Mouse (Mus musculus): ENCODE measurements at regions not wholly inside any gene's neighbourhood (a gene's known extent, or its start where the extent isn't known, plus 50 kb on each side); places are given as distances from the start of the nearest gene placed in this dataset.

DNA sequence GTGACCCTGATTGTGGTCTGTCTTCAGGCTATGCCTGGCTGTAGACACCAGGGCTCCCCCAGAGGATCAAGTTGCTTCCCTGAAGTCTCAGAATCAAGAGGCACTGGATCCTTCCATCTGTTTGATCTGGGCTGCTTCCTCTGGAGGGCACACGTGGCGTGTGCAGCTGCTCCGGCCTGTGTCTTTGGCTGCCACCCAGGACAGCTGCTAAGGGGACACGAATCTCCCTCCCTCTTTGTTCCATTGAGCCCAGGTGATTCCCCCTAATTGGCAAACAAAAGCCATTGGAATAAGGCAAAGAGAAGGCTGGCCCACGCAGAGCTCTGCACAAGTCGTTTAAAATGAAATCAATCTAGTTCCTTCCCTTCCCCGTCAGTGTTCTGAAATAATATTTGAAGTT is 170.7 kb upstream of the Gas1 start:
- TF ChIP-seq FLI1 (IDR thresholded peaks at IDR 0.05; ENCODE audit: low read length) (no peak), GATA1 (IDR thresholded peaks at IDR 0.05; ENCODE audit: borderline replicate concordance, low read length) (no peak)
- no peaks in the 10 kb centered on the region for H3K27me3 ChIP-seq (replicated peaks)
- H3K4me1 ChIP-seq: no peaks in the 10 kb centered on the region
- peaks cover 21% of the 10 kb centered on the region for H3K9me3 ChIP-seq
- no peak overlapping the region for H3K4me3 ChIP-seq (replicated peaks)
- no peaks in the 10 kb centered on the region for H3K36me3 ChIP-seq (replicated peaks; ENCODE audit: low read length)

GRCm38 (mm10) chr13:60348438-60348837 is 171.3 kb upstream of the Gas1 start:
- Histone ChIP-seq H3K36me3 (replicated peaks; ENCODE audit: low read length) (no peaks in the 10 kb centered on the region), H3K27me3 (replicated peaks) (no peaks in the 10 kb centered on the region), H3K4me1 (no peaks in the 10 kb centered on the region), H3K9me3 (peaks cover 20% of the 10 kb centered on the region), H3K4me3 (replicated peaks) (no peak overlapping the region)
- TF ChIP-seq GATA1 (IDR thresholded peaks at IDR 0.05; ENCODE audit: borderline replicate concordance, low read length): no peak
- TF ChIP-seq FLI1 (IDR thresholded peaks at IDR 0.05; ENCODE audit: low read length): no peak

DNA sequence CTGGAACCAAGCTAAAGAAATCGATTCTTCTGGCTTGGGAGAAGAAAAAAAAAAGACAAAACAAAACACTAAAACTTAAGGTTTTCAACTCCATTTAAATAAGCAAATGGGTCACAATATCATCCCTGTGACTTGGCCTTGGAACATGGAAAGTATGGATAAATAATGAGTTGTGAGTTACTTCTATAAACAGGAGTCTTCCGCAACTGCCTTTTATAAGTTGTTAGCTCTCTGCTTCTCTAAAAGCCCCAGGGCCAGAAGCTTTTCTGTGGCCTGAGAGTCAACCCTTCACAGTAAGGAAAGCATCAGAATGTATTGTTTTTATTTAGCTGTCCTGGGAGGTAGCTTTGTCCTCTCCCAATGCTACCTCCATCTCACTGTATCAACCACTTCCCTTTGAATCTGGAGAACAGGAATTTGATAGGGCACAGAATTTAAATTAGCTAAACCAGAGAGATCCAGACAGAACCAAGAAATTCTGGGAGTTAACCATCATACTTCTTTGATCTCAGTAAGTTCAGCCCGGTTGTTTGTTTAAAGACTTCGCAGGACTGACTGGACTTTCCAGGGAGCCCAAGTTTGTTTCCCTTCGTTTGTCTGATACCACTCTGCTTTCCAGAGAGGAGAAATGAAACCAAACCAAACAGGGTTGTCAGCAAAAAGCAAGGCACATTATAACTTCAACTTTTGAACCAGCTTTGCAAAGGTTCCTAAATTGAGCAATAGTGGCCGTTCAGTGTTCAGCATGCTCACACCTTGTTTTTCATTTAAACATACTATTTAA is 178.7 kb upstream of the Gas1 start:
- H3K36me3 ChIP-seq (replicated peaks; ENCODE audit: low read length): no peaks in the 10 kb centered on the region
- TF ChIP-seq FLI1 (IDR thresholded peaks at IDR 0.05; ENCODE audit: low read length): no peak

GRCm38 (mm10) chr13:60358408-60359060 is 181.4 kb upstream of the Gas1 start:
- no peaks in the 10 kb centered on the region for H3K36me3 ChIP-seq (replicated peaks; ENCODE audit: low read length)
- H3K27me3 ChIP-seq (replicated peaks): no peaks in the 10 kb centered on the region
- H3K4me1 ChIP-seq: no peaks in the 10 kb centered on the region
- H3K9me3 ChIP-seq: peaks cover 3% of the 10 kb centered on the region; the same call in 1 of the 2 replicates
- no peak overlapping the region for H3K4me3 ChIP-seq (replicated peaks)
- TF ChIP-seq FLI1 (IDR thresholded peaks at IDR 0.05; ENCODE audit: low read length) (no peak), GATA1 (IDR thresholded peaks at IDR 0.05; ENCODE audit: borderline replicate concordance, low read length) (no peak)

More for the DNA sequence above, 178.7 kb upstream of the Gas1 start:
- no peaks in the 10 kb centered on the region for H3K27me3 ChIP-seq (replicated peaks)
- H3K4me3 ChIP-seq (replicated peaks): no peak overlapping the region
- H3K4me1 ChIP-seq: no peaks in the 10 kb centered on the region
- H3K9me3 ChIP-seq: peaks cover 12% of the 10 kb centered on the region

GRCm38 (mm10) chr13:60364778-60365672 is 187.9 kb upstream of the Gas1 start:
- Histone ChIP-seq H3K4me1 (no peaks in the 10 kb centered on the region), H3K4me3 (replicated peaks) (no peak overlapping the region), H3K27me3 (replicated peaks) (no peaks in the 10 kb centered on the region), H3K36me3 (replicated peaks; ENCODE audit: low read length) (no peaks in the 10 kb centered on the region), H3K9me3 (no peaks in the 10 kb centered on the region)
- no peak for TF ChIP-seq GATA1 (IDR thresholded peaks at IDR 0.05; ENCODE audit: borderline replicate concordance, low read length)
- TF ChIP-seq FLI1 (IDR thresholded peaks at IDR 0.05; ENCODE audit: low read length): no peak

DNA sequence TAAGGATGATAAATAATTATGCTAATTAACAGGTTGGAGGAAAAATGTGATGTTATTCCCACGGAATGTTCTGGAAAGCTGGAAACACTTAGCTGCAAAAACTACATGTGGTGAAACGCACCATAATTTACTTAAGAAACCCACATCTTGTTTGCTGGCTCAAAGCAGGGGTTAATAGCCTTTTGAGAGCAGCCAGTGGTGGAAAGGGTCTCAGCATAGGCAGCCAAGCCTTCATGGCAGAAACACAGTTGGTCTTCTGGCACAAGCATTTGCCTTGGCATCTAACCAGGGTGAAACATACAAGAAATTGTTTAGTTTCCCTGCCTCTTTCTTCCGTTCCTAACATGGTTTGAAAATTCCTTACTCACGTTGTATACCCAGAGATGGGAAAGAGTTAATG is 192.1 kb upstream of the Gas1 start:
- TF ChIP-seq FLI1 (IDR thresholded peaks at IDR 0.05; ENCODE audit: low read length): no peak
- no peak for TF ChIP-seq GATA1 (IDR thresholded peaks at IDR 0.05; ENCODE audit: borderline replicate concordance, low read length)
- Histone ChIP-seq H3K27me3 (replicated peaks) (no peaks in the 10 kb centered on the region), H3K9me3 (0 out of 2 replicates have a peak, but pooled peaks cover 5% of the 10 kb centered on the region), H3K4me3 (replicated peaks) (no peak overlapping the region), H3K36me3 (replicated peaks; ENCODE audit: low read length) (no peaks in the 10 kb centered on the region), H3K4me1 (no peaks in the 10 kb centered on the region)

GRCm38 (mm10) chr13:60371656-60372055 is 194.5 kb upstream of the Gas1 start:
- H3K27me3 ChIP-seq (replicated peaks): no peaks in the 10 kb centered on the region
- no peak overlapping the region for H3K4me3 ChIP-seq (replicated peaks)
- H3K4me1 ChIP-seq: no peaks in the 10 kb centered on the region
- no peak for TF ChIP-seq FLI1 (IDR thresholded peaks at IDR 0.05; ENCODE audit: low read length)
- no peak for TF ChIP-seq GATA1 (IDR thresholded peaks at IDR 0.05; ENCODE audit: borderline replicate concordance, low read length)
- 0 out of 2 replicates have a peak, but pooled peaks cover 5% of the 10 kb centered on the region for H3K9me3 ChIP-seq
- no peaks in the 10 kb centered on the region for H3K36me3 ChIP-seq (replicated peaks; ENCODE audit: low read length)

- H3K36me3 ChIP-seq (replicated peaks; ENCODE audit: low read length): no peaks in the 10 kb centered on the region
- no peaks in the 10 kb centered on the region for H3K27me3 ChIP-seq (replicated peaks)
- H3K4me3 ChIP-seq (replicated peaks): no peak overlapping the region
- no peaks in the 10 kb centered on the region for H3K4me1 ChIP-seq
- peaks cover 12% of the 10 kb centered on the region; the same call in 1 of the 2 replicates for H3K9me3 ChIP-seq
- TF ChIP-seq GATA1 (IDR thresholded peaks at IDR 0.05; ENCODE audit: borderline replicate concordance, low read length): no peak
- TF ChIP-seq FLI1 (IDR thresholded peaks at IDR 0.05; ENCODE audit: low read length): no peak
Measured at GRCm38 (mm10) chr13:60376705-60377104, 199.5 kb upstream of the Gas1 start.

- no peak for TF ChIP-seq FLI1 (IDR thresholded peaks at IDR 0.05; ENCODE audit: low read length)
- TF ChIP-seq GATA1 (IDR thresholded peaks at IDR 0.05; ENCODE audit: borderline replicate concordance, low read length): no peak
- Histone ChIP-seq H3K4me1 (no peaks in the 10 kb centered on the region), H3K27me3 (replicated peaks) (no peaks in the 10 kb centered on the region), H3K4me3 (replicated peaks) (no peak overlapping the region), H3K36me3 (replicated peaks; ENCODE audit: low read length) (no peaks in the 10 kb centered on the region), H3K9me3 (peaks cover 17% of the 10 kb centered on the region; the same call in 1 of the 2 replicates)
Measured at GRCm38 (mm10) chr13:60382855-60383254, 205.7 kb upstream of the Gas1 start.

All from megakaryocyte, embryonic 14.5 days (primary cell).